Mouse (Mus musculus): Measurements from ENCODE around the gene Rreb1. TPM values are rescaled to one million over a fixed set of nuclear protein-coding genes. Genes with fewer than 3 reads are reported as not detected.
"Not testable (repeated sequence)": the region's sequence is repeated elsewhere in the genome, so short reads cannot be mapped to it uniquely, and the experiment has no call there.

Gene Rreb1
- total RNA-seq, 4 experiments from 2014 or later = 30.6 to 49.4 (median 43.4) TPM

GRCm38 (mm10) chr13:37826281-37826993, 48.2 kb downstream of the Rreb1 start:
- DNase-seq (ENCODE audit: low spot score in 2 of 2) = no peak

- no peak for DNase-seq (ENCODE audit: low spot score in 2 of 2)
Measured at GRCm38 (mm10) chr13:37826994-37827262, 48.7 kb downstream of the Rreb1 start.

GRCm38 (mm10) chr13:37827263-37827995, 49.2 kb downstream of the Rreb1 start:
- DNase-seq (ENCODE audit: low spot score in 2 of 2) = no peak

GRCm38 (mm10) chr13:37827996-37828579, 49.9 kb downstream of the Rreb1 start:
- DNase-seq (ENCODE audit: low spot score in 2 of 2) = no peak

GRCm38 (mm10) chr13:37828928-37829327, 50.7 kb downstream of the Rreb1 start:
- no peak for DNase-seq (ENCODE audit: low spot score in 2 of 2)

GRCm38 (mm10) chr13:37830256-37830655, 52.1 kb downstream of the Rreb1 start:
- no peak for DNase-seq (ENCODE audit: low spot score in 2 of 2)

- no peak for DNase-seq (ENCODE audit: low spot score in 2 of 2)
Measured at GRCm38 (mm10) chr13:37830874-37831311, 52.7 kb downstream of the Rreb1 start.

- no peak for DNase-seq (ENCODE audit: low spot score in 2 of 2)
Measured at GRCm38 (mm10) chr13:37832481-37832880, 54.3 kb downstream of the Rreb1 start.

GRCm38 (mm10) chr13:37833500-37833899, 55.3 kb downstream of the Rreb1 start:
- no peak for DNase-seq (ENCODE audit: low spot score in 2 of 2)

- DNase-seq (ENCODE audit: low spot score in 2 of 2) = no peak
Measured at GRCm38 (mm10) chr13:37835296-37835695, 57.1 kb downstream of the Rreb1 start.

GRCm38 (mm10) chr13:37835811-37836210, 57.6 kb downstream of the Rreb1 start:
- not testable (repeated sequence) for DNase-seq (ENCODE audit: low spot score in 2 of 2)

- no peak for DNase-seq (ENCODE audit: low spot score in 2 of 2)
Measured at GRCm38 (mm10) chr13:37837372-37837771, 59.2 kb downstream of the Rreb1 start.

GRCm38 (mm10) chr13:37838260-37839183, 60.3 kb downstream of the Rreb1 start:
- no peak for DNase-seq (ENCODE audit: low spot score in 2 of 2)

- no peak for DNase-seq (ENCODE audit: low spot score in 2 of 2)
Measured at GRCm38 (mm10) chr13:37843241-37843640, 65.0 kb downstream of the Rreb1 start.

- DNase-seq (ENCODE audit: low spot score in 2 of 2) = no peak
Measured at GRCm38 (mm10) chr13:37843844-37844243, 65.6 kb downstream of the Rreb1 start.

- DNase-seq (ENCODE audit: low spot score in 2 of 2) = no peak
Measured at GRCm38 (mm10) chr13:37845156-37845555, 67.0 kb downstream of the Rreb1 start.

GRCm38 (mm10) chr13:37845641-37846040, 67.4 kb downstream of the Rreb1 start:
- no peak for DNase-seq (ENCODE audit: low spot score in 2 of 2)

- DNase-seq (ENCODE audit: low spot score in 2 of 2) = no peak
Measured at GRCm38 (mm10) chr13:37846507-37846906, 68.3 kb downstream of the Rreb1 start.

- no peak for DNase-seq (ENCODE audit: low spot score in 2 of 2)
Measured at GRCm38 (mm10) chr13:37846962-37847570, 68.9 kb downstream of the Rreb1 start.

GRCm38 (mm10) chr13:37847601-37848358, 69.6 kb downstream of the Rreb1 start:
- DNase-seq (ENCODE audit: low spot score in 2 of 2) = no peak
